Mouse (Mus musculus): ENCODE measurements around the gene Riox1. TPM values are rescaled to one million over a fixed set of nuclear protein-coding genes. Genes with fewer than 3 reads are reported as not detected.

Riox1 gene
- total RNA-seq, 2 experiments from 2014 or later, result 3.2 to 4.3 TPM

Other genes starting within 250 kb of the Riox1 start
- gene Papln, start 187.0 kb upstream of the Riox1 start, total RNA-seq (2021), result 1 to 10 TPM; 5.9 to 6.6 TPM
- gene Numb, start 28.7 kb upstream of the Riox1 start, total RNA-seq (2021), result 10 to 100 TPM; 15.6 to 21.0 TPM
- not detected for gene Heatr4, start 34.2 kb downstream of the Riox1 start, total RNA-seq (2021)
- gene Acot2, start 37.3 kb downstream of the Riox1 start, total RNA-seq (2021), result 10 to 100 TPM; 14.6 to 16.3 TPM
- 10 to 100 TPM in 1 of 2 experiments, 1 to 10 TPM in 1; 8.2 to 10.4 TPM for gene Acot1, start 58.9 kb downstream of the Riox1 start, total RNA-seq (2021)
- gene Acot4, start 87.8 kb downstream of the Riox1 start, total RNA-seq (2021), result under 1 TPM; 0.19 to 0.36 TPM
- not detected for gene Gm49366, start 88.3 kb downstream of the Riox1 start, total RNA-seq (2021)
- not detected for gene Acot3, start 101.5 kb downstream of the Riox1 start, total RNA-seq (2021)
- gene Acot5, start 118.7 kb downstream of the Riox1 start, total RNA-seq (2021), result under 1 TPM; 0.23 TPM
- 1 to 10 TPM; 3.1 to 3.3 TPM for gene Acot6, start 150.0 kb downstream of the Riox1 start, total RNA-seq (2021)
- 10 to 100 TPM in 1 of 2 experiments, 1 to 10 TPM in 1; 7.7 to 10.2 TPM for gene Dnal1, start 163.8 kb downstream of the Riox1 start, total RNA-seq (2021)
- under 1 TPM; 0.23 to 0.54 TPM for gene Pnma1, start 197.9 kb downstream of the Riox1 start, total RNA-seq (2021)

Data from gastrocnemius, postnatal 10 days (tissue).